Comparison of ENCODE assay signal across 9 mouse cellular contexts in genomic region chr17:47112556-47113225, GRCm38 (mm10).
A peak's percentile ranks its signal among the peaks of the same experiment; 100 is the strongest.
DNase-seq lines count a peak whose midpoint lies in the region; TF ChIP-seq lines count a peak whose summit lies in the region.
"Had no signal": no experiment of that assay in that cellular context is flagged by ENCODE, and none has a peak within 500 bp of the region (broad histone marks: within the 10 kb centered on the region; RNA-seq: fewer than 3 reads in every experiment).

No protein-coding gene starts in this region.

- no peaks in the 10 kb centered on the region; a peak in 1 of 4 replicates for H3K36me3 ChIP-seq in MEL (ENCODE audit: control insufficient read depth in 1 of 2, insufficient read depth in 2 of 2, low read length in 2 of 2)
- H3K36me3 ChIP-seq: stomach, embryonic 15.5 days had no signal

- no peak overlapping the region for H3K4me3 ChIP-seq in MEL (ENCODE audit: control insufficient read depth in 1 of 2, insufficient read depth in 1 of 2, low read depth in 2 of 2, low read length in 2 of 2)
- H3K4me3 ChIP-seq: stomach, embryonic 15.5 days had no signal

- no peak for TF ChIP-seq POLR2A in MEL (IDR thresholded peaks at IDR 0.05; ENCODE audit: control insufficient read depth in 1 of 2, insufficient read depth in 1 of 2, low read depth in 1 of 2, low read length in 2 of 2, poor library complexity in 1 of 2)
- TF ChIP-seq POLR2A in brain, embryonic 14.5 days (IDR thresholded peaks at IDR 0.05; ENCODE audit: borderline replicate concordance, extremely low read depth, insufficient read depth, insufficient read length, poor library complexity, severe bottlenecking) = no peak

- no peaks in the 10 kb centered on the region; a peak in 1 of 4 replicates for H3K4me1 ChIP-seq in MEL (ENCODE audit: control insufficient read depth in 1 of 2, insufficient read depth in 2 of 2, low read length in 2 of 2)
- H3K4me1 ChIP-seq: stomach, embryonic 15.5 days had no signal

- no peak overlapping the region for H3K9ac ChIP-seq in MEL (ENCODE audit: control insufficient read depth, low read depth, low read length, poor library complexity, severe bottlenecking)
- H3K9ac ChIP-seq: stomach, embryonic 15.5 days had no signal

- TF ChIP-seq EP300 in MEL (IDR thresholded peaks at IDR 0.05; ENCODE audit: low read depth in 1 of 2, low read length in 2 of 2) = no peak

- TF ChIP-seq CTCF in MEL (IDR thresholded peaks at IDR 0.05 in 2 of 3, conservative IDR thresholded peaks at IDR 0.05 in 1 of 3; ENCODE audit: control insufficient read depth in 1 of 3, insufficient read depth in 1 of 3, low read depth in 2 of 3, low read length in 3 of 3, poor library complexity in 1 of 3, severe bottlenecking in 1 of 3) = peak; percentile 58 to 67 (median 65)
- peak; percentile 38; the same call in 1 of the 2 replicates for TF ChIP-seq CTCF in brain, embryonic 14.5 days (IDR thresholded peaks at IDR 0.05; ENCODE audit: borderline replicate concordance, extremely low read depth, insufficient read depth, insufficient read length)

- no peaks in the 10 kb centered on the region for H3K79me2 ChIP-seq in MEL (ENCODE audit: control insufficient read depth, insufficient read depth, low read length, poor library complexity)

- TF ChIP-seq RAD21 in MEL (IDR thresholded peaks at IDR 0.05; ENCODE audit: low read depth, low read length) = peak; percentile 40

- H3K27me3 ChIP-seq in MEL (ENCODE audit: control insufficient read depth in 1 of 2, insufficient read depth in 2 of 2, low read length in 2 of 2) = no peaks in the 10 kb centered on the region; a peak in 1 of 4 replicates
- H3K27me3 ChIP-seq: stomach, embryonic 15.5 days had no signal

- no peak overlapping the region for H3K27ac ChIP-seq in MEL (ENCODE audit: control insufficient read depth, low read depth, low read length)
- H3K27ac ChIP-seq: stomach, embryonic 15.5 days had no signal

- DNase-seq in kidney, postnatal 4 days = peak; percentile 15 to 18
- no peak for DNase-seq in kidney, adult 8-10 months
- DNase-seq in MEL (ENCODE audit: low read depth, low spot score) = peak; percentile 35
- DNase-seq in brain, embryonic 14.5 days (ENCODE audit: low read depth) = no peak
- peak; percentile 13 to 31 for DNase-seq in lung, postnatal 4 days
- DNase-seq in natural killer cell, adult 2 months (ENCODE audit: low spot score in 2 of 2) = no peak
- no peak for DNase-seq in c-Kit-positive CD71-positive TER-119-positive erythroid progenitor cells, embryonic 14.5 days (ENCODE audit: low spot score)
- DNase-seq: adrenal gland, postnatal 25 days had no signal

- no peaks in the 10 kb centered on the region for H3K9me3 ChIP-seq in MEL (replicated peaks; ENCODE audit: insufficient read depth, low read length)
- H3K9me3 ChIP-seq: stomach, embryonic 15.5 days had no signal

TF ChIP-seq in MEL, 35 proteins besides CTCF, POLR2A, EP300 and RAD21:
- TF ChIP-seq SMC3 (IDR thresholded peaks at IDR 0.05; ENCODE audit: low read depth, low read length) (peak; percentile 57), ZC3H11A (IDR thresholded peaks at IDR 0.05; ENCODE audit: low read depth, low read length) (0 out of 2 replicates have a peak, but pooled peaks have one; percentile 26), GABPA (IDR thresholded peaks at IDR 0.05; ENCODE audit: low read depth, low read length) (no peak), ZMIZ1 (IDR thresholded peaks at IDR 0.05; ENCODE audit: low read depth, low read length) (no peak)

Comparison
In these comparisons a context has a peak if more than half of its experiments do, and no peak if none do; other contexts are left out.
1. DNase-seq: peak in kidney, postnatal 4 days (2 of 2), MEL (single experiment) and lung, postnatal 4 days (2 of 2); none in kidney, adult 8-10 months (0 of 2), brain, embryonic 14.5 days (single experiment), natural killer cell, adult 2 months (0 of 2) and c-Kit-positive CD71-positive TER-119-positive erythroid progenitor cells, embryonic 14.5 days (single experiment).